Mouse (Mus musculus) MN1 (cell line): Measurements from ENCODE around the gene Med4.
A peak's percentile ranks its signal among the peaks of the same experiment; 100 is the strongest.

ENCODE experiments used
- DNase-seq: peaks from one replicate; pipeline ENCODE4 v3.0.0-alpha.2; 2016; ENCODE audit warnings: low spot score

Med4 gene

GRCm38 (mm10) chr14:73509765-73510423 lies at the start of gene Med4:
TSS of gene Med4 (plus strand) at chr14:73510025.
- DNase-seq: peak; percentile 96

DNA sequence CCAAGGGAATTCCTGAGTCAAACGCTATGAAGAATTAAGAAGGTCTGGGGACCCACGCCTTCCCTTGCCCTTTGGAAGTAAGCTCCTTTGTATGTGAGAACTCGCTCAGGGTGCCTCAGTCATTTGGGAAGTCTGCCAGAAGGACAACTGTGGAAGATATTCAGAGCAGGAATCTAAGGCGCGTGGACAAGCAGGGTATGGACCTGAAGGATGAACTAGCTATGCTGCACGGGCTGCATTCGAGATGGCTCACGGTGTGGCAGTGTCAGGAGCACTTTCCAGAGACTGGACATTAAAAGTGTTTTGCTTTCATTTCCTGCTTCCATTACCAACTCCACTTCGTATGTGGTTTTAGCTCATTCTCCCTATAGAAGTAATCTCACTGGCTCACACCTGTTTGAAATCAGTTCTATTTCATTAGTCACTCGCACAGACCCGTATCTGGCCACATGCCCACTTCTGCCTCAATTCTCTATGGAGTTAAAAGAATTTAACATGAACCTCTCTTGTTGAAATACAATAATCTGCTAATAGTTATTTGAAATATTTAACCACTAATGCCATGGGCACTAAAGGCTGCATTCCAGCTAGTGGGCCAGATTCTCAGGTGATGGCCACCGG lies 49.2 kb upstream of the Med4 start:
- no peak for DNase-seq

DNA sequence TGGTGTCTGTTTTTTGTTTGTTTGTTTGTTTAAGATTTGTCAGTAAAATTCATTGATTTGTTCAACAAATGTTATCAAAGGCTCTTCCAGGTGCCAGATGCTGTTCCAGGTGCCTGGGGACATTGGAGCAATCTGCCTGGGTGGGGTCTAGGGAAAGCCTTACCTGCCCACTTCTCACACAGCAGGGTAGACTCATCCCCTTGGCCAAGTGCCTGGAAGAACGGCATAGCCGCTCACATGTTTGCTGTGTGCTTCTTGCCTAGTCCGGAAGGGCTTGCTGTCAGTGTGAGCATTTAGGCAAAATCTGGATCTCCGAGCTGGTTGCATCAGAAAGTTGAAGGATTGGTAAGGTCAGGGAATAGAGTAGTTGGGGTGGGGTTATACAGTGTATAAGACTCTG lies 47.6 kb upstream of the Med4 start:
- no peak for DNase-seq

- no peak for DNase-seq
Measured at GRCm38 (mm10) chr14:73467697-73468096, 42.1 kb upstream of the Med4 start.

GRCm38 (mm10) chr14:73469506-73469905 lies 40.3 kb upstream of the Med4 start:
- no peak for DNase-seq

- DNase-seq: no peak
Measured at GRCm38 (mm10) chr14:73470593-73470992, 39.2 kb upstream of the Med4 start.

- no peak for DNase-seq
Measured at GRCm38 (mm10) chr14:73472205-73472604, 37.6 kb upstream of the Med4 start.

DNA sequence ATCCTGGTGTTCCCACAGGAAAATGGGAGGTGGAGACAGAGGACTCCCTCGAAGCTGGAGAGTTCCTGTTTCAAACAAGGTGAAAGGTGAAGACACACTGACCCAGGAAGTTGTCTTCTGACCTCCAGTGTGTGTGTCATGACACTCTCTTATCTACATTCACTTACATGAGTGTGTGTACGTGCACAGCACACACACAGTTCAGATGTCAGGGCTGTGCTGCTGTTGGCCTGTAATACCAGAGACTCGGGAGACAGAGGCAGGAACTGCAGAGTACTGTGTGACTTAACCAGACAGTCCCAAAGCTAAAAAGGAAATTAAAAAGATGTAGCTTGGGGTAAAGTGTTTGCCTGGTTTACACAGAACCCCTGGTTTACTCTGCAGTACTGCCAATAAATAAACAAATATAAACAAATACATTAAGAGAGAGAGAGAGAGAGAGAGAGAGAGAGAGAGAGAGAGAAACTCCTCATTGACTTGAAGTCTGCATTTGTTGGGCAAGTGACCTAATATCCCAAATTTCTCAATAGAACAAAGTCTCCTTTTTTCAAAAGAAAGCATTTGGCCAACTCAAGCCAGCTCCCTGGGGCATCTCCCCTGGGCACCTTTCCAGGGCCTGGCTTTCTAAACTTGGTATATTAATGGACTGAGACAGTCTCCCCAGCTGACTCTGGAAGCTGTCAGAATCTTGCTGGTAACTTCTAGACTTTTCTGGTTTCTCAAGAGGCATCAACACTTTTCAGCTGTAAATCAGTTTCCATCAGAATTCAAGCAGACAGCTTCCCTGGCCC lies 36.0 kb upstream of the Med4 start:
- peak; percentile 86 for DNase-seq

- DNase-seq: peak; percentile 65
Measured at GRCm38 (mm10) chr14:73474636-73475093, 35.2 kb upstream of the Med4 start.

GRCm38 (mm10) chr14:73475506-73475905 lies 34.3 kb upstream of the Med4 start:
- DNase-seq: no peak

DNA sequence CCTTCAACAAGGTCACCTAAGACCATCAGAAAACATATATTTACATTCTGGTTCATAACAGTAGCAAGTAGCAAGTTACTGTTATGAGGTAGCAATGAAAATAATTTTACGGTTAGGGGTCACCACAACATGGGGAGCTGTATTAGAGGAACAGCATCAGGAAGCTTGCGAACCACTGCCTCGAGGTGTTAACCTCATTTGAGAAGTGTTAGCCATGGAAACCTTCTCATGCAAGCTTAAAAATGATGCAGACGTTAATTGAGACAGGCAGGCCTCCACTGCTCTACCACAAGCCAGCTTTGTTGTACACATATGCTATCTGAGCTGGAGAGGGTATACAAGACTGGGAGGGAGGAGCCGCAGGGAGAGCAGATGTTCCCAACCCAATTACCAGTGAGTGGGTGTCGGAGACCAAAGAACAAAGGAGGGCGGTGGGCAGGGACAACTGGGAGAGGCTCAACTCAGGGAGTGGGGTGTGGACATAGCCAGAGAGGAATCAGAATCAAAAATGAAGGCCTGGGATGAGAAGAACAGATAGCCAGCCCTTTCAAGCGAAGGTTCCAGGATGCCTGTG lies 33.4 kb upstream of the Med4 start:
- no peak for DNase-seq

- DNase-seq: no peak
Measured at GRCm38 (mm10) chr14:73477077-73477476, 32.7 kb upstream of the Med4 start.

- no peak for DNase-seq
Measured at GRCm38 (mm10) chr14:73478321-73478720, 31.5 kb upstream of the Med4 start.

DNA sequence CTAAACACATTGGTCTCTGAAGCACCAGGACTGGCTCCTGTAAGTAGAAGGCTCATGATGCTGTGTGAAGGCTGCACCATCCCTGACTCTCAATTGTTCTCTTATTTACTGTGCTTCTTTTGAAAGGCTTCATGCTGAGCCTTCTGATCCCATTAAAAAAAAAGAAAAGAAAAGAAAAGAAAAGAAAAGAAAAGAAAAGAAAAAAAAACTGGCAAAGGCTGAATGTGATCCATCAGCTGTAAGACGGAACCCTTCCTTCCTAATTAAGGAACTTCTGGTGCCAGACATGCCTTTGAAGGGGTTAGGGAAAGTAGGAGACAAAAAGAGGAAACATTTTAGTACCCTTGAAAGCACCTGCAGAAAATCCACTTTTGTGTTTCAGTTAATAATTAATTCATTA lies 30.1 kb upstream of the Med4 start:
- no peak for DNase-seq

GRCm38 (mm10) chr14:73483516-73484229 lies 26.2 kb upstream of the Med4 start:
- DNase-seq: no peak

GRCm38 (mm10) chr14:73484366-73485110 lies 25.3 kb upstream of the Med4 start:
- no peak for DNase-seq

- no peak for DNase-seq
Measured at GRCm38 (mm10) chr14:73486641-73487040, 23.2 kb upstream of the Med4 start.

DNA sequence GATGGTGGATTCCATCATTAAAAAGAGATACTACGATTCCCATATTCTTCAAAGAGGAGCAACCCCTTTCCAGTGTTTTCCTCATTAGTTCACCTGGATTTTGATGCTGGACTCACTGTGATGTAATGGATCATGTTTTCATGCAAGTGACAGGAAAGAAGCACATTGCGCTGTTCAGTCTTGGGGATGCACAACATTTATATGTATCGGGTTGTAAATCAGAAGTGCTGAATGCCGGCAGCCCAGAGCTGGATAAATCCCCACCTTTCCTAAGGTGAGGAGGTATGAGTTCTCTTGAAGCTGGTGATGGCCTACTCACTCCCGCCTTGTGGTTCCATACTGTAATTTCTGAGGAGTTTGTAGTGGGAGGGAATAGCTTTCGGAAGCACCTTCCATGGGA lies 16.5 kb upstream of the Med4 start:
- no peak for DNase-seq

- no peak for DNase-seq
Measured at GRCm38 (mm10) chr14:73494122-73494521, 15.7 kb upstream of the Med4 start.

DNA sequence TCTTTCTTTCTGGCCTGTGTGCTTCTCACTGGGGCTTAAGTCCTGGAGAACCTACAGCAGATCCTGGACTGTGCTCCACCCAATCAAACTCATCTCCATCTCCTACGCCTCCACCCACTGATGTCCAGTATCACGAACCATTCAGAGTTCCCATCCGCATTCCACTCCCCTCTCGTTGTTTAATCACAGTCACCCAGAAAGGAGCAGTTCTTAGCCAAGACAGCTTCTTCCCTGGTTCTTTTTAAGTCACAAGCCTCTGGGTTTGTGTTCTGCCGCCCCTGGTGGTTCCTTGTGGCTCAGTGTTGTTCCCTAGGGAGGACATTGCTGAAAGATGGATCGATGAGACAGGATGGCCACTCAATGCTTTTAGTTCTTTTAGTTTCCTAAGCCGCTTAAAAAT lies 14.1 kb upstream of the Med4 start:
- DNase-seq: no peak

DNA sequence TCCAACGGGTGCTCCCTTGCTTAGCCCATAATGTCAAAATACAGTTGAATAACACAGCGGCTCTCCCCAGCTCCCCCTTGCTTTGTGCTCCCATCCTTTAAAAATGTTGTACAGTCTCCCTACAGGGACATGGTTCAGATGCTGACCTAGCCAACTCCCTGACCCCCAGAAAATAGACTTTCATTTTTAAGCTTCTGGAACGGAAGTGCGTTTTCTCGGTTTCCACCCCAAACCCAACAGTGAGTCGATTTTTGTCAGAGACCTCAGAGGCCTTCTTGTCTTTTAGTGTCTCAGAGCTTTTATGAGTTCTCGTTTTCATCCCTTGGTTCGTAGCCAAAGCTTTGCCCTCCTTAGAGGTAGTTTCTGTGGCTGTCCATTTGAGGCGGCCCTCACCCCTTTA lies 8.5 kb upstream of the Med4 start:
- DNase-seq: no peak
